Mouse (Mus musculus) neural tube, embryonic 11.5 days (tissue): Measurements from ENCODE around the gene Gm3194. TPM values are rescaled to one million over a fixed set of nuclear protein-coding genes. Genes with fewer than 3 reads are reported as not detected.
"Not testable (repeated sequence)": the region's sequence is repeated elsewhere in the genome, so short reads cannot be mapped to it uniquely, and the experiment has no call there.

Experiments used
- ATAC-seq: fragments of 200-750 bp; cut with Nextera tagmentation; 2 replicates; pipeline ENCODE4 v1.8.0; 2017; ENCODE audit warnings: moderate number of reproducible peaks, mild to moderate bottlenecking, moderate TSS enrichment, moderate library complexity; ENCODE audit not compliant: insufficient read depth, low FRiP score, low TSS enrichment
- DNase-seq: peaks from one replicate; pipeline ENCODE4 v3.0.0-alpha.2; 2015; ENCODE audit warnings: low spot score
- H3K27ac ChIP-seq: fragments of 300-500 bp; sonication (generic); 2 replicates; pipeline ENCODE4 v1.5.1; 2014; ENCODE audit warnings: low read depth, mild to moderate bottlenecking, low read length
- H3K27me3 ChIP-seq: fragments of 300-500 bp; sonication (generic); 2 replicates; pipeline ENCODE4 v1.6.1; 2014; ENCODE audit warnings: mild to moderate bottlenecking, low read length, mixed read lengths; ENCODE audit not compliant: control insufficient read depth, insufficient read depth
- H3K36me3 ChIP-seq: fragments of 300-500 bp; sonication (generic); 2 replicates; pipeline ENCODE4 v1.6.1; 2014; ENCODE audit warnings: mild to moderate bottlenecking, low read length, moderate library complexity, mixed read lengths; ENCODE audit not compliant: control insufficient read depth, insufficient read depth
- H3K4me1 ChIP-seq: fragments of 300-500 bp; sonication (generic); 2 replicates; pipeline ENCODE4 v1.6.1; 2014; ENCODE audit warnings: low read length, mixed read lengths; ENCODE audit not compliant: control insufficient read depth, insufficient read depth
- H3K4me2 ChIP-seq: fragments of 300-500 bp; sonication (generic); 2 replicates; pipeline ENCODE4 v1.6.1; 2014; ENCODE audit warnings: low read depth, mild to moderate bottlenecking, moderate library complexity
- H3K4me3 ChIP-seq: fragments of 300-500 bp; sonication (generic); 2 replicates; pipeline ENCODE4 v1.5.1; 2014; ENCODE audit warnings: low read depth, low read length
- H3K9ac ChIP-seq: fragments of 300-500 bp; sonication (generic); 2 replicates; pipeline ENCODE4 v1.6.1; 2014; ENCODE audit warnings: mild to moderate bottlenecking, low read length
- H3K9me3 ChIP-seq: fragments of 300-500 bp; sonication (generic); 2 replicates; pipeline ENCODE4 v1.6.1; 2016; ENCODE audit warnings: low read length; ENCODE audit not compliant: control insufficient read depth
- WGBS: fragments of 180-500 bp; shearing (Covaris S2); extraction: QIAGEN DNeasy Blood & Tissue Kit; methylation state at CpG from one replicate; pipeline ENCODE4 v1.1.7; 2014; 5-methylcytosine and 5-hydroxymethylcytosine counted together
- polyA plus RNA-seq: library from polyadenylated mRNA; unstranded; fragments of >200 nt; fragmentation: Nextera tagmentation; extraction: Ambion mirVana; gene quantifications from 2 replicates; pipeline ENCODE4 v1.2.1, GENCODE M21; 2014

The Gm3194 gene
- polyA plus RNA-seq, result 1.0 and 1.2 TPM in 2 replicates

GRCm38 (mm10) chr14:5455367-5455766 is at the start of gene Gm3194:
TSS of gene Gm3194 (minus strand) at chr14:5455467.
- not testable (repeated sequence) for ATAC-seq, DNase-seq, H3K36me3 ChIP-seq, H3K4me3 ChIP-seq, H3K4me2 ChIP-seq, H3K27me3 ChIP-seq, H3K4me1 ChIP-seq, H3K9me3 ChIP-seq, H3K9ac ChIP-seq, H3K27ac ChIP-seq
- WGBS, result no CpG with 5 or more reads among the region's 3 CpGs

GRCm38 (mm10) chr14:5501374-5501773 is 46.1 kb upstream of the Gm3194 start, which contains the start of gene Gm3488:
TSS of gene Gm3488 (plus strand) at chr14:5501674.
- H3K4me3 ChIP-seq, H3K9ac ChIP-seq, DNase-seq, H3K27ac ChIP-seq, H3K9me3 ChIP-seq, H3K27me3 ChIP-seq, H3K4me1 ChIP-seq, H3K4me2 ChIP-seq, H3K36me3 ChIP-seq, ATAC-seq: not testable (repeated sequence)
- no CpG with 5 or more reads among the region's 35 CpGs for WGBS

DNA sequence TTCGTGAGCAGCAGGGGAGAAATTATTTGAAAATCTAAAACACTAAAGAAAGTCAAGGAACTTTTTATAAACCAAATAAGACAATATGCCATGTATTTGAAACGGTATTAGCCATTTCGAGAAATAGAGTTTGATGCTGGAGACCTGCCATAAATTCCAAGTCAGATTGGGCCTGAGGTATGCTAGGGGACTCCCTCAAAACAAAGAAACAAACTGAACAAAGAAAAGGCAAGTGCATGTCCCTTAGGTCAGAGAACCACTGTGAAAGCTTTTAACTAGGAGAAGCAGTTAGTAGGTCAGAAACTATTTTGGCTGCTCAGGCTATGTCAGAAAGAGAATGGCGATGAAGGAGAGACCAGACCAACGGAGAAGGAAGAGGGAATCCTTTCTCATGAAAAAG is 28.6 kb upstream of the Gm3194 start, which contains the start of gene Gm3187:
Gene Gm3187, plus strand, starts transcription at position 301 of the 400 bp plus-strand sequence.
- not testable (repeated sequence) for H3K9ac ChIP-seq, H3K36me3 ChIP-seq, ATAC-seq, DNase-seq, H3K9me3 ChIP-seq, H3K4me3 ChIP-seq, H3K27me3 ChIP-seq, H3K4me2 ChIP-seq, H3K4me1 ChIP-seq, H3K27ac ChIP-seq
- WGBS, result 85% methylated on average over 4 of the region's 5 CpGs

GRCm38 (mm10) chr14:5477730-5478129 is 22.5 kb upstream of the Gm3194 start, which contains the start of gene Gm8246:
TSS of gene Gm8246 (minus strand) at chr14:5477830.
- H3K36me3 ChIP-seq, H3K4me1 ChIP-seq, H3K9ac ChIP-seq, H3K27ac ChIP-seq, H3K4me2 ChIP-seq, ATAC-seq, H3K9me3 ChIP-seq, H3K4me3 ChIP-seq, DNase-seq, H3K27me3 ChIP-seq: not testable (repeated sequence)
- no CpG with 5 or more reads among the region's 3 CpGs for WGBS

DNA sequence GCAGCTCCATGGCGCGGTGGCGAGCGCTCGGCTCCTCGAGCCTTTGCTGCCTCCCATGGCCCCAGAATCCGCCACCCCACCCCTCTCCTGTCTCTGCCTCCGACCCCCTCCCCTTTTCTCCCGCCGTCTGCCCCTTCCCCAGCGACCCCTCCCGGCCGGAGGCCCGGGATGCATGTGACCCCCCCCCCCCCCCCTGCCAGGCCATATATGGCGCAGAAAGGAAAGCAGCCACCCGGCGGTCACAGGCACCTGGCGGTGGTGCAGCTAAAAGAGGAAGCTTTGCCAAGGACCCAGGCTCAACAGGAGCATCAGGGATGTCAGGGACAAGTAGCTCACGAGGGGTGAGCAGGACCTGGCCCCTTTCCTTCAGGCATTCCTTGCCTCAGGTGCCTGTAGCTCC is 5.2 kb upstream of the Gm3194 start:
- not testable (repeated sequence) for H3K36me3 ChIP-seq, DNase-seq, H3K27me3 ChIP-seq, ATAC-seq, H3K4me1 ChIP-seq, H3K9ac ChIP-seq, H3K27ac ChIP-seq, H3K9me3 ChIP-seq, H3K4me3 ChIP-seq, H3K4me2 ChIP-seq
- WGBS, result no CpG with 5 or more reads among the region's 19 CpGs

GRCm38 (mm10) chr14:5388949-5389348 is 66.3 kb downstream of the Gm3194 start, which contains the start of gene Gm3500:
TSS of gene Gm3500 (minus strand) at chr14:5389049.
- ATAC-seq, DNase-seq, H3K4me2 ChIP-seq: not testable (repeated sequence)

More at GRCm38 (mm10) chr14:5388949-5389348, 66.3 kb downstream of the Gm3194 start, which contains the start of gene Gm3500:
- H3K9me3 ChIP-seq, H3K36me3 ChIP-seq, H3K9ac ChIP-seq, H3K4me1 ChIP-seq, H3K27me3 ChIP-seq, H3K27ac ChIP-seq, H3K4me3 ChIP-seq: not testable (repeated sequence)
- no CpG with 5 or more reads among the region's 37 CpGs for WGBS

Other genes starting within 250 kb of the Gm3194 start
- not detected in 2 replicates for gene Gm3526, start 194.9 kb downstream of the Gm3194 start, polyA plus RNA-seq
- not detected in 2 replicates for gene Gm3542, start 120.5 kb downstream of the Gm3194 start, polyA plus RNA-seq
- 0.90 TPM in 1 of 2 replicates, not detected in the other for gene Gm3500, start 66.4 kb downstream of the Gm3194 start, polyA plus RNA-seq
- gene Gm8246, start 22.4 kb upstream of the Gm3194 start, polyA plus RNA-seq, result not detected in 2 replicates
- gene Gm3187, start 28.7 kb upstream of the Gm3194 start, polyA plus RNA-seq, result not detected in 2 replicates
- 2.5 and 2.7 TPM in 2 replicates for gene Gm3488, start 46.2 kb upstream of the Gm3194 start, polyA plus RNA-seq
- gene Gm3532, start 83.0 kb upstream of the Gm3194 start, polyA plus RNA-seq, result not detected in 2 replicates
- not detected in 2 replicates for gene Gm8265, start 177.6 kb upstream of the Gm3194 start, polyA plus RNA-seq
- not detected in 2 replicates for gene Gm9603, start 232.0 kb upstream of the Gm3194 start, polyA plus RNA-seq